Mouse (Mus musculus): Measurements from ENCODE around the gene Hsd3b7.
"Not testable (repeated sequence)": the region's sequence is repeated elsewhere in the genome, so short reads cannot be mapped to it uniquely, and the experiment has no call there.

Hsd3b7 gene

GRCm38 (mm10) chr7:127817053-127817452 lies 16.6 kb downstream of the Hsd3b7 start:
- DNase-seq (ENCODE audit: low spot score): no peak

DNA sequence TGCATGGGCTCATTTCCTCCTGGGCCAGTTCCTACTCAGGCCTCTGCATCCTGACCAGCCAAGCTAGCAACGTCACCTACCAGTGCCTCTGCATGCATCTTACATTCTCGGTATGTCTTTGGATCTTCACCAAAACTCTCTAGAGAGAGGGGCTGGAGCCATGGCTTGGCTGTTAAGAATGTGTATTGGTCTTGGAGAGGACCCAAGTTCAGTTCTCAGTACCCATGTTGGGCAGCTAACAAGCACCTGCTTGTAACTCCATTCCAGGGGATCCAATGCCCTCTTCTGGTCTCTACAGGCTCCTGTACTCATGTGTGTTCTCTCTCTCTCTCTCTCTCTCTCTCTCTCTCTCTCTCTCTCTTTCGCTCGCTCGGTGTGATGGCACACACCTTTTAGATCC lies 17.4 kb downstream of the Hsd3b7 start:
- DNase-seq (ENCODE audit: low spot score): no peak

- DNase-seq (ENCODE audit: low spot score): no peak
Measured at GRCm38 (mm10) chr7:127820836-127821509, 20.6 kb downstream of the Hsd3b7 start.

- no peak for DNase-seq (ENCODE audit: low spot score)
Measured at GRCm38 (mm10) chr7:127822494-127822893, 22.1 kb downstream of the Hsd3b7 start.

- DNase-seq (ENCODE audit: low spot score): no peak
Measured at GRCm38 (mm10) chr7:127823236-127824171, 23.1 kb downstream of the Hsd3b7 start.

- no peak for DNase-seq (ENCODE audit: low spot score)
Measured at GRCm38 (mm10) chr7:127824176-127824871, 23.9 kb downstream of the Hsd3b7 start, which contains the start of the genes Stx4a and Stx1b. Stx4a (plus strand) TSS chr7:127824294. Stx1b (minus strand) TSS chr7:127824549.

GRCm38 (mm10) chr7:127835550-127835949 lies 35.1 kb downstream of the Hsd3b7 start:
- DNase-seq (ENCODE audit: low spot score): no peak

GRCm38 (mm10) chr7:127837473-127837872 lies 37.1 kb downstream of the Hsd3b7 start:
- DNase-seq (ENCODE audit: low spot score): no peak

DNA sequence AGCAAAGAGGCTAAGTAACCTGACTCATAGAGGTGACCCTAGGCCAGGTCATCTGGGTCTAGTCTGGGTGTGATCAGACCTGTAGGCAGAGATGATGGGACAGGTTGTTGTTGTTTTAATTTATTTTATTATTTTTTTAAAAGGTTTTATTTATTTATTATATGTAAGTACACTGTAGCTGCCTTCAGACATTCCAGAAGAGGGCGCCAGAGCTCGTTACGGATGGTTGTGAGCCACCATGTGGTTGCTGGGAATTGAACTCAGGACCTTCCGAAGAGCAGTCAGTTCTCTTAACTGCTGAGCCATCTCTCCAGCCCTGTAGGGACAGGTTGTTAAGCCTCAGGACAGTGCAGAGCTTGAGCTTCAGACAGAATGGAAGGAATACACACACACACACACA lies 37.5 kb downstream of the Hsd3b7 start:
- not testable (repeated sequence) for DNase-seq (ENCODE audit: low spot score)

DNA sequence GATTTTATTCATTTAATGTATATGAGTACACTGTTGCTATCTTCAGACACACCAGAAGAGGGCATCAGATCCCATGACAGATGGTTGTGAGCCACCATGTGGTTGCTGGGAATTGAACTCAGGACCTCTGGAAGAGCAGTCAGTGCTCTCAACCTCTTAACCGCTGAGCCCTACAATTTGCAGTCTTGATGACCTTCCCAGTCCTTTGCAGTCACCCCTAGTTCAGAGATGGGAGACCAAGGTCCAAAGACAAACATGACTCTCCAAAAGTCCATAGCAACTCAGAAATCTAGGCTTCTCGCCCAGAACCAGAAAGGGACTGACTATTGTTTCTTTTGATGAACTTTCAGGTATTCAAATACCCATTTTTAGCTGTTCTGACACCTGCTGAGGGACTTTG lies 39.6 kb downstream of the Hsd3b7 start:
- not testable (repeated sequence) for DNase-seq (ENCODE audit: low spot score)

DNA sequence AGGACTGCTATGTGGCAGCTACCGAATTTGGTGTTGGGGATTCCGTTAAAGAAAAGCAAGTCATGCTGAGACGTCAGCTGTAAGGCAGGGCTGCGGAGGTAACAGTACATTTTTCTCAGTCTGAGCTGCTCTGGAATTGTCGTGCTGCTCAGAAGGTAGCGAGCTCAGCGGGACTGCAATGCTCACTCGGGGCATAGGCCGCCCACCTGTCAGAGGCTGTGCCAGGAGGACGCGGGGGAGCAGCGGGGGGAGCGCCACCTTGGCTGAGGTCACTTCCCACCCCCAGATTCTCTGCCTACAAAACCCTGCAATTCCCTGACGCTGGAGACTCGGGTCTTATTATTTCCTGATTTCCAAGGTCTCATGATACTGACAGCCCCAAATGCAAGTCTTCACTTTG lies 40.5 kb downstream of the Hsd3b7 start:
- peak; percentile 36 for DNase-seq (ENCODE audit: low spot score)

DNA sequence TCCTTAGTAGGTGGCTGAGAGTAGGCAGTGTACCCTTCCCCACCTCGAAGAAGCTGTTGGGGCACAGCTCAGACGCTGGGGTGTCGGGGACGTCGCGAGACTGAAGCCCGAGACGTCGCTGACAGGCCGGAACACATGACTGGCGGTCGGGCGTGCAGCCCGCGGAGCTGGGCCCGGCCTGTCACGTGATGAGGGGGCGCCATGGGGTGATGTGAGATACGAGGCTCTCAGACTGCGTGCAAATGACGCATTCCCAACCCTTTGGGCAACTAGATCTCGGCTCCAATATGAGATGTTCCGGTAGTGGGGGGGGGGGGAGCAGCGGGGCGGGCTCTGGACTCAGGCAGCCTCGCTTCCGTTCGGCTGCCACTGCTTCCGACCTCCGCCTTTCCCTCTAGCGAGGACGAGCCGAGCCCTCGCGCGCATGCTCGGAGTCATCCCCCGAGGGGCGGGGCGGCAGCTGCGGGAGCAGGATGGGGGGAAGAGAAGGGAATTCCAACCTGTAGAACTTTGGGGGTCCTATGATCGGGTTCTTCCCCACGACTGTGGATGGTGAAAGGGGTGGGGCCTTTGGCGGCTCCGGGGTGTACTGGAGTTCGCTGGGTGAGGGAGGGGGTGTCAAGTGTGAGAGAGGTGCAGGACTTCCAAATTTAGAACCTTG lies 41.1 kb downstream of the Hsd3b7 start:
- peak; percentile 80 for DNase-seq (ENCODE audit: low spot score)

GRCm38 (mm10) chr7:127842001-127842718 lies 41.8 kb downstream of the Hsd3b7 start:
- DNase-seq (ENCODE audit: low spot score): peak; percentile 74

- DNase-seq (ENCODE audit: low spot score): no peak
Measured at GRCm38 (mm10) chr7:127849973-127850875, 49.8 kb downstream of the Hsd3b7 start.

DNA sequence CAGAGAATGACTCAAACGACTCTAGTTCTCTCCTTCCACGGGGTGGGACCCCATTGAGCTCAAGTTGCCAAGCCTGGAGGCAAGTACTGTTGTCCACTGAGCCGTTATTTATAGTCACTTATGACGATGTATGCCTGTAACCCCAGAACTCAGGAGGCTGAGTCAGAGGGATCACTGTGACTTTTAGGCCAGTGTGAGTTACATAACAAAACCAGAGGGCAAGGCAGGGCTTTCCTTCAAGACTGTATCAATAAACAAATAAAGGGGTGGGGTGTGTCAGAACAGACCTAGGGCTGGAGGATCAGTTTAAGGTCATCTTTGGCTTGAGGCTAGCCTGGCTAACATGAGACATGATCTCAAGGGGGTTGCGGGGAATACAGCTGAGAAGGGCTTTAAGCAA lies 50.5 kb downstream of the Hsd3b7 start:
- no peak for DNase-seq (ENCODE audit: low spot score)

Data from c-Kit-positive CD71-positive TER-119-positive erythroid progenitor cells, embryonic 14.5 days (primary cell).